Mouse (Mus musculus) intestine, postnatal 0 days (tissue): ENCODE results near the gene Tgfbr3. TPM values are rescaled to one million over a fixed set of nuclear protein-coding genes. Genes with fewer than 3 reads are reported as not detected.
"Not testable (repeated sequence)": the region's sequence is repeated elsewhere in the genome, so short reads cannot be mapped to it uniquely, and the experiment has no call there.

Experiments
- ATAC-seq: fragments of 200-750 bp; cut with Nextera tagmentation; 2 replicates; pipeline ENCODE4 v1.8.0; 2017; ENCODE audit warnings: mild to moderate bottlenecking, moderate TSS enrichment, moderate library complexity
- H3K27ac ChIP-seq: fragments of 300-500 bp; sonication (generic); 2 replicates; pipeline ENCODE4 v1.5.1; 2014; ENCODE audit warnings: mild to moderate bottlenecking, low read depth, low read length, moderate library complexity
- H3K27me3 ChIP-seq: fragments of 300-500 bp; sonication (generic); replicated peaks from 2 replicates; pipeline ENCODE4 v1.6.1; 2014; ENCODE audit warnings: low read length, mixed read lengths; ENCODE audit not compliant: control insufficient read depth, insufficient read depth
- H3K36me3 ChIP-seq: fragments of 300-500 bp; sonication (generic); 2 replicates; pipeline ENCODE4 v1.6.1; 2014; ENCODE audit warnings: mild to moderate bottlenecking, moderate library complexity; ENCODE audit not compliant: control insufficient read depth, insufficient read depth
- H3K4me1 ChIP-seq: fragments of 300-500 bp; sonication (generic); replicated peaks from 2 replicates; pipeline ENCODE4 v1.6.1; 2014; ENCODE audit warnings: antibody characterized with exemption, low read length, mixed read lengths; ENCODE audit not compliant: control insufficient read depth, insufficient read depth
- H3K4me2 ChIP-seq: fragments of 300-500 bp; sonication (generic); replicated peaks from 2 replicates; pipeline ENCODE4 v1.6.1; 2014; ENCODE audit warnings: low read depth, mild to moderate bottlenecking, moderate library complexity
- H3K4me3 ChIP-seq: fragments of 300-500 bp; sonication (generic); 2 replicates; pipeline ENCODE4 v1.5.1; 2014; ENCODE audit warnings: low read depth, low read length
- H3K9ac ChIP-seq: fragments of 300-500 bp; sonication (generic); 2 replicates; pipeline ENCODE4 v1.6.1; 2014; ENCODE audit warnings: mild to moderate bottlenecking, low read depth, low read length
- H3K9me3 ChIP-seq: fragments of 300-500 bp; sonication (generic); 2 replicates; pipeline ENCODE4 v1.6.1; 2016; ENCODE audit warnings: mixed run types; ENCODE audit not compliant: control insufficient read depth
- CTCF ChIP-seq: sonication (generic); IDR thresholded peaks from 2 replicates; pipeline ENCODE4 v1.5.1; 2016; ENCODE audit warnings: low read depth, mild to moderate bottlenecking, control low read depth, antibody characterized with exemption, moderate library complexity
- WGBS: fragments of 180-500 bp; shearing (Covaris S2); extraction: QIAGEN DNeasy Blood & Tissue Kit; methylation state at CpG from one replicate; pipeline ENCODE4 v1.1.7; 2014; 5-methylcytosine and 5-hydroxymethylcytosine counted together
- polyA plus RNA-seq: library from polyadenylated mRNA; unstranded; fragments of >200 nt; fragmentation: Nextera tagmentation; extraction: Ambion mirVana; gene quantifications from 2 replicates; pipeline ENCODE4 v1.2.1, GENCODE M21; 2015

Gene Tgfbr3
- polyA plus RNA-seq, 1 experiment from 2014 or later, result 7.5 TPM

GRCm38 (mm10) chr5:107233366-107234354, 55.8 kb downstream of the Tgfbr3 start:
- ATAC-seq, result no peak
- 49% methylated on average over 14 of the region's 14 CpGs for WGBS
- H3K9me3 ChIP-seq, result no peaks in the 10 kb centered on the region
- H3K4me1 ChIP-seq, result peaks cover 7% of the 10 kb centered on the region
- H3K4me3 ChIP-seq, result no peak overlapping the region
- no peaks in the 10 kb centered on the region for H3K27me3 ChIP-seq
- H3K27ac ChIP-seq, result no peak overlapping the region
- no peak overlapping the region for H3K4me2 ChIP-seq
- H3K36me3 ChIP-seq, result no peaks in the 10 kb centered on the region
- no peak overlapping the region for H3K9ac ChIP-seq
- no peak for TF ChIP-seq CTCF

DNA sequence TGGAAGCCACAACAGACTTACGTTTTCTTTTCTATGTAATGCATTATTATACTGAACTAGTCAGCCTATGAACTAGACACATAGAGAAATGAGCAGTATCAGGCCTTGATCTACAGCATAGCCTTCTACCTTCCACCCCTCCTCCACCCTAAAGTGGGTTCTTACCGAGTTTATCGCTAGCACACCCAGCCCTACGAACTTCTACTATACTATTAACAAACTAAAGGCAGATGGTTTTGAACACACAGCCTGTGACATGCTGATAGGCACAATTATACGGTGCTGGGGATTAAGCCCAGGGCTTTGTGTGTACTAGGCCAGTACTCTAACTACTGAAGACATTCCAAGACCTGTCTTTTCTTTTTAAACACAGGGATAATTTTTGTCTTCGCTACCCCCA, 59.2 kb downstream of the Tgfbr3 start:
- no peak overlapping the region for H3K4me3 ChIP-seq
- no peak for TF ChIP-seq CTCF

DNA sequence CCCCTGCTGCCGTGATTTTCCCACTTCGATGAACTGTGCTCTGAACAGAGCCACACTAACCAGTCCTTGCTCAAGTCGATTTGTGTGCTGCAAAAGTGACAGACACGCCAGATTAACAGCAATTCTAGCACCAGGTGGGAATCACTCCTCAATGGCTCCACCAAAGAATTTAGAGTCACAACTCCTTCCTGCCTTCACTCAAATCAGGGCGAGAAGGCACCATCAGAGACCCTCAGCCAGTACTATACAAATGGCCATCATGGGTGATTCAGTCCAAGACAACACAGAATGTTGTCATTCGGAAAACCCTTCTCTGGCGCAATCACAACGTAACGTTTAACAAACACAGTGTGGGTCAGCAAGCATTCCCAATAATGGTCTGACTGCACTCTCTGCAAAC, 60.4 kb downstream of the Tgfbr3 start:
- no peak overlapping the region for H3K27ac ChIP-seq
- no peaks in the 10 kb centered on the region for H3K4me1 ChIP-seq
- 76% methylated on average over 9 of the region's 9 CpGs for WGBS
- H3K27me3 ChIP-seq, result no peaks in the 10 kb centered on the region
- TF ChIP-seq CTCF, result no peak
- no peaks in the 10 kb centered on the region for H3K36me3 ChIP-seq
- H3K9me3 ChIP-seq, result no peaks in the 10 kb centered on the region
- no peak overlapping the region for H3K4me3 ChIP-seq
- no peak for ATAC-seq
- H3K4me2 ChIP-seq, result no peak overlapping the region
- H3K9ac ChIP-seq, result no peak overlapping the region

More for the DNA sequence above, 59.2 kb downstream of the Tgfbr3 start:
- Histone ChIP-seq H3K4me2 (no peak overlapping the region), H3K36me3 (no peaks in the 10 kb centered on the region), H3K27ac (no peak overlapping the region), H3K4me1 (no peaks in the 10 kb centered on the region), H3K9me3 (no peaks in the 10 kb centered on the region), H3K9ac (no peak overlapping the region), H3K27me3 (no peaks in the 10 kb centered on the region)
- WGBS, result 72% methylated on average over 6 of the region's 6 CpGs
- ATAC-seq, result no peak

DNA sequence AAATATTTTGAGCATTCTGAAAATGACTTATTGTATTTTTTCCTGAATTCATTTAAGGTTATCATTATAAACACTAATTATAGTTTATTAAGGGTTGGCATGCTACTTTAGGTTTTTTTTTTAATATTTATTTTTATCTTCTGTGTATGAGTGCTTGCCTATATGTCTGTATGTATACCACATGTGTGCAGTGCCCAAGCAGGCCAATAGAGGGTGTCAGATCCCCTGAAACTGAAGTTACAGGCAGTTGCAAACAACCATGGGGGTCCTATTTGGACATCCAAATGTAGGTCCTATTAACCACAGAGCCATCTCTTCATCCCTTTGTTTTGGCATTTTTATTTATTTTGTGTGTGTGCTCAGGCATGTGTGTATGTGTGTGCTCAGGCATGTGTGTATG, 61.8 kb downstream of the Tgfbr3 start:
- Histone ChIP-seq H3K4me1 (no peaks in the 10 kb centered on the region), H3K27ac (no peak overlapping the region), H3K4me2 (no peak overlapping the region), H3K27me3 (no peaks in the 10 kb centered on the region), H3K36me3 (no peaks in the 10 kb centered on the region), H3K9ac (no peak overlapping the region), H3K9me3 (no peaks in the 10 kb centered on the region), H3K4me3 (no peak overlapping the region)
- no peak for ATAC-seq
- 0 out of 2 replicates have a peak, but pooled peaks have one; percentile 27 for TF ChIP-seq CTCF

DNA sequence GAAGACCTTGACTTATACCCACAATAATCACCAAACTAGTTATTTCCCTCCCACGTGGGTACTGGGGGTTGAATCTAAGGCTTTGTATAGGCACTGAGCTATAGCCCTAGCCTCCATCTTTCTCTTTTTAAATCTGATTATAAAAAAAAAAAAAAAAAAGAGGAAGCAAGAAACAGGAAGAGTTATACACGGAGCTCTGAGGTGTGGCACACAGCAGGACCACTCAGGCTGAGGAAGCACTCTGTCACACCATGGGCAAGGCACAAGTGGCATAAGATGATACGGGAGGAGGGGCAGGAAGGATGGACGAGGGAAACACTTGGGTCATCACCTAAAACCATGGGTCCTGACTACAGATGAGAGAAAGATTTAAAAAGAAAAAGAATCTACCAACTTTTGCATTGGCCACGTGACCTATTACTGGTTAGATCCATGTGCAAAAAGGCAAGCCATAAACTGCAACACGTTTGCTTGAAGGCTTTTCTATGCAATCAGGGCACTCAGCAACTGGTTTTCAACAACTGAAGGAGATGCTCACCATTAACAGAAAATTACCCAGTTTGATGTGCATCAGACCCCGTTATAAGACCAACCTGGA, 64.5 kb downstream of the Tgfbr3 start:
- no peak overlapping the region for H3K4me3 ChIP-seq
- H3K4me1 ChIP-seq, result no peaks in the 10 kb centered on the region
- no peak overlapping the region for H3K9ac ChIP-seq
- no peaks in the 10 kb centered on the region for H3K27me3 ChIP-seq
- no peaks in the 10 kb centered on the region for H3K36me3 ChIP-seq
- no peak overlapping the region for H3K27ac ChIP-seq
- no peak for TF ChIP-seq CTCF
- WGBS, result 76% methylated on average over 7 of the region's 7 CpGs
- H3K4me2 ChIP-seq, result no peak overlapping the region
- no peak for ATAC-seq
- H3K9me3 ChIP-seq, result no peaks in the 10 kb centered on the region

- H3K27me3 ChIP-seq, result no peaks in the 10 kb centered on the region
- H3K9me3 ChIP-seq, result no peaks in the 10 kb centered on the region
- no peaks in the 10 kb centered on the region for H3K36me3 ChIP-seq
- ATAC-seq, result no peak
- no peak for TF ChIP-seq CTCF
- no peak overlapping the region for H3K4me2 ChIP-seq
- no peak overlapping the region for H3K27ac ChIP-seq
- H3K4me3 ChIP-seq, result no peak overlapping the region
- H3K4me1 ChIP-seq, result no peaks in the 10 kb centered on the region
- no peak overlapping the region for H3K9ac ChIP-seq
- WGBS, result 59% methylated on average over 5 of the region's 5 CpGs
Measured at GRCm38 (mm10) chr5:107224151-107224550, 65.3 kb downstream of the Tgfbr3 start.

GRCm38 (mm10) chr5:107223483-107223882, 65.9 kb downstream of the Tgfbr3 start:
- H3K9ac ChIP-seq, H3K4me2 ChIP-seq, H3K9me3 ChIP-seq, ATAC-seq, H3K27me3 ChIP-seq, H3K36me3 ChIP-seq, H3K4me3 ChIP-seq, H3K27ac ChIP-seq, H3K4me1 ChIP-seq: not testable (repeated sequence)
- WGBS, result 82% methylated on average over 2 of the region's 2 CpGs
